Mouse (Mus musculus) thymus, adult 2 months (tissue): ENCODE data around the gene Arf1. TPM values are rescaled to one million over a fixed set of nuclear protein-coding genes. Genes with fewer than 3 reads are reported as not detected.

Source experiments
- DNase-seq: peaks from one replicate; pipeline ENCODE4 v3.0.0; 2021
- H3K27ac ChIP-seq: fragments of 200-500 bp; 2 replicates; pipeline ENCODE4 v1.5.1; 2012; ENCODE audit warnings: low read length, control low read depth; ENCODE audit not compliant: control insufficient read depth, insufficient read depth
- H3K27me3 ChIP-seq: fragments of 200-500 bp; 2 replicates; pipeline ENCODE4 v1.6.1; 2012; ENCODE audit warnings: mild to moderate bottlenecking, low read length, moderate library complexity, mixed read lengths; ENCODE audit not compliant: control insufficient read depth, insufficient read depth
- H3K36me3 ChIP-seq: fragments of 200-500 bp; 2 replicates; pipeline ENCODE4 v1.6.1; 2012; ENCODE audit warnings: mild to moderate bottlenecking, low read length, moderate library complexity; ENCODE audit not compliant: control insufficient read depth, insufficient read depth
- H3K4me1 ChIP-seq: fragments of 200-500 bp; replicated peaks from 2 replicates; pipeline ENCODE4 v1.6.1; 2012; ENCODE audit warnings: low read length; ENCODE audit not compliant: control insufficient read depth, insufficient read depth
- H3K4me3 ChIP-seq: fragments of 200-500 bp; 2 replicates; pipeline ENCODE4 v1.5.1; 2012; ENCODE audit warnings: mild to moderate bottlenecking, low read length, control low read depth, moderate library complexity; ENCODE audit not compliant: control insufficient read depth, insufficient read depth
- CTCF ChIP-seq: fragments of 200-500 bp; IDR thresholded peaks from 2 replicates; pipeline ENCODE4 v1.5.1; 2012; ENCODE audit warnings: mild to moderate bottlenecking, control low read depth, low read length, moderate library complexity, borderline replicate concordance; ENCODE audit not compliant: control insufficient read depth, poor library complexity, insufficient read depth; ENCODE audit errors: extremely low read depth
- POLR2A ChIP-seq: fragments of 200-500 bp; IDR thresholded peaks from 2 replicates; pipeline ENCODE4 v1.6.1; 2012; ENCODE audit warnings: mild to moderate bottlenecking, low read length, control low read depth, moderate library complexity; ENCODE audit not compliant: control insufficient read depth, poor library complexity, insufficient read depth; ENCODE audit errors: extremely low read depth
- WGBS: fragments of 180-500 bp; shearing (Covaris S2); methylation state at CpG from one replicate; pipeline ENCODE4 v1.1.7; 2018; 5-methylcytosine and 5-hydroxymethylcytosine counted together
- polyA plus RNA-seq: library from polyadenylated mRNA; depleted of rRNA; stranded (reverse); fragments of >200 nt; gene quantifications from 2 replicates; pipeline ENCODE4 v1.2.3, GENCODE M21; 2012

Gene Arf1
- polyA plus RNA-seq, 1 experiment: 561 TPM

DNA sequence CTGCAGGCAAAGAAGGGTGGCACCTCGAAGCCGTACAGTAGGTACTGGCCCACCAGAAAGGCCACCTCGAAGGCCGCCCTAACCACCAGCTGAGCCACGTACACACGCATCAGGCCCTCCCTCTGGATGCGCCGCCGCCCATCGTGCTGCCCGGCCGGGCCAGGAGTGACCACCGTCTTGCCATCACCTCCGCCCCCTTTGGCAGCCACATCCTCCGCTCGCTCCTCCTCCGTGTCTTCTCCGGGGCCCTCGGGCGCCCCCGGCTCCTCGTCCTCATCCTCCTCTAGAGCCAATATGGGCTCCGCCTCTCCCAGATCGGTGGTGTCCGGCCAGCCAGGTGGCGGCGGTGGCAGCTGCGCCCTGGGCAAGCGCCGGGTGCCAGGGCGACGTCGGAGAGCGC, 51.1 kb downstream of the Arf1 start:
- Histone ChIP-seq H3K27me3 (peaks cover 7% of the 10 kb centered on the region; the same call in 1 of the 2 replicates), H3K4me1 (no peaks in the 10 kb centered on the region), H3K4me3 (no peak overlapping the region), H3K36me3 (no peaks in the 10 kb centered on the region), H3K27ac (no peak overlapping the region)
- 23% methylated on average over 34 of the region's 34 CpGs for WGBS
- DNase-seq: no peak
- TF ChIP-seq POLR2A (no peak), CTCF (no peak)

DNA sequence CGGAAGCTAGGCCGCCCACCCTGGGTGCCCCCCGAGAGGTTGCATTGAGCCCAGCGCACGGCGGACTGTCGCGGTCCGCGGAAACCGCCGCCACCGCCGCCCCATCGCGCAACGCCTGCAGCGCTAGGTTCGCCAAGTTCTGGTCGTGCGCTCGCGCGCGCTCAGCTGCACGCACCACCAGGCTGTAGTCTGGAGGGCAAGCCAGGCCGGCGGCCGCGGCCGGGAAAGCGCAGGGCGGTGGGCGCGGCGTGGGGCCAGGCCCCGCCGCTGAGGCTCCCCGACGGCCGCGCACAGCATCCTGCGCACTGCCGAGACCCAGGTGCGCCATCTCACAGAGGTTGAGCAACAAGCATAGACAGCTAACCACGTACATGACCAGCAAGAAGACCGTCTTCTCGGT, 51.6 kb downstream of the Arf1 start:
- WGBS: 3% methylated on average over 47 of the region's 48 CpGs
- Histone ChIP-seq H3K4me1 (no peaks in the 10 kb centered on the region), H3K4me3 (no peak overlapping the region), H3K36me3 (no peaks in the 10 kb centered on the region), H3K27me3 (peaks cover 7% of the 10 kb centered on the region; the same call in 1 of the 2 replicates), H3K27ac (no peak overlapping the region)
- no peak for DNase-seq
- no peak for TF ChIP-seq CTCF
- TF ChIP-seq POLR2A: no peak

DNA sequence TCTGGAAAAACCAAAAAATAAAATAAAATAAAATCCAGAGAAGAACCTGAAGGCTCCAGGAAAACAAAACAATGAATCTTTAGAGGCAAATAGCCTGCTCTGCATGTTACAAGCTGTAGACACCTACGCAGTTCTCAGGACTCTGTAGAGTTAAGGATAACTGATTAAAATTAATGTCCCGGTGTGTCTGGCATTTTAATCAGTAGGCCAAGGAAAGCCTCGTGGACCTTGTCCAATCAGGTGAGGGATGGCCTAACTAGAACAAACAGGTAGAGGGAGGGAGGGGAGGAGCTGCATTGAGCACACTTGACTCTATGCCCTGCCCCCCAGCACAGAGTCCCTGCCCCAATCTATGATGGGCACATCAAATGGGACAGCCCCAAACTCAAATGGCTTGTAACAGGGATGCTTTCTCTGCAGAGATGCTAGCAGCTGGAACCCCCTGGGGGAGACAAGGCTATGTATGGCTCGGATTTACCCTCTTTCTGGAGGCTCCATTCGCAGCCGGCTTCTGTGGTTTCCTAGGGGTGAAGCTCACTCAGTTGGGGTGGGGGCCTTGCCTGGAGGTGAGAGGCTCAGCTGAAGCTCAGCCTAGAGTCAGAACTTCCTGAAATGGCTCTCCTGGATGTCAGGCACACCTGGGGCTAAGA, 53.8 kb downstream of the Arf1 start:
- TF ChIP-seq CTCF (no peak), POLR2A (no peak)
- no peaks in the 10 kb centered on the region for H3K36me3 ChIP-seq
- no peak for DNase-seq
- H3K4me3 ChIP-seq: no peak overlapping the region
- H3K4me1 ChIP-seq: no peaks in the 10 kb centered on the region
- H3K27me3 ChIP-seq: peaks cover 7% of the 10 kb centered on the region; the same call in 1 of the 2 replicates
- no peak overlapping the region for H3K27ac ChIP-seq
- 65% methylated on average over 6 of the region's 6 CpGs for WGBS

GRCm38 (mm10) chr11:59170549-59170948, 57.5 kb downstream of the Arf1 start:
- Histone ChIP-seq H3K36me3 (no peaks in the 10 kb centered on the region), H3K27ac (no peak overlapping the region), H3K4me1 (no peaks in the 10 kb centered on the region), H3K27me3 (no peaks in the 10 kb centered on the region; the same call in 1 of the 2 replicates), H3K4me3 (no peak overlapping the region)
- DNase-seq: no peak
- WGBS: 86% methylated on average over 4 of the region's 4 CpGs
- no peak for TF ChIP-seq POLR2A
- no peak for TF ChIP-seq CTCF

GRCm38 (mm10) chr11:59169807-59170206, 58.3 kb downstream of the Arf1 start:
- DNase-seq: no peak
- TF ChIP-seq POLR2A (no peak), CTCF (no peak)
- Histone ChIP-seq H3K27me3 (no peaks in the 10 kb centered on the region; the same call in 1 of the 2 replicates), H3K4me1 (no peaks in the 10 kb centered on the region), H3K36me3 (no peaks in the 10 kb centered on the region), H3K27ac (no peak overlapping the region), H3K4me3 (no peak overlapping the region)
- 92% methylated on average over 3 of the region's 3 CpGs for WGBS

- TF ChIP-seq CTCF (no peak), POLR2A (no peak)
- H3K27ac ChIP-seq: no peak overlapping the region
- H3K4me3 ChIP-seq: no peak overlapping the region
- no peaks in the 10 kb centered on the region for H3K36me3 ChIP-seq
- no peaks in the 10 kb centered on the region for H3K27me3 ChIP-seq
- no peak for DNase-seq
- H3K4me1 ChIP-seq: peaks cover 11% of the 10 kb centered on the region
- 85% methylated on average over 2 of the region's 2 CpGs for WGBS
These were observed 62.3 kb downstream of the Arf1 start for GRCm38 (mm10) chr11:59165616-59166241.
